Mouse (Mus musculus) right cerebral cortex, postnatal 36 days (tissue): ENCODE results near the gene Ppp1r9a.

Experiments
- DNase-seq, 2 experiments: peaks; one replicate each; pipeline ENCODE4 v3.0.0; 2022; ENCODE audit warnings: low spot score in 2 of 2, mixed read lengths in 1 of 2

Gene Ppp1r9a

GRCm38 (mm10) chr6:5190761-5191160 is 288.0 kb downstream of the Ppp1r9a start:
- no peak for DNase-seq

- DNase-seq = no peak
These were observed 291.0 kb downstream of the Ppp1r9a start, which contains the start of gene Pon1 for GRCm38 (mm10) chr6:5193693-5194092. Gene Pon1, minus strand, starts transcription at chr6:5193946.

- no peak for DNase-seq
These were observed 295.9 kb downstream of the Ppp1r9a start for GRCm38 (mm10) chr6:5198590-5198989.

DNA sequence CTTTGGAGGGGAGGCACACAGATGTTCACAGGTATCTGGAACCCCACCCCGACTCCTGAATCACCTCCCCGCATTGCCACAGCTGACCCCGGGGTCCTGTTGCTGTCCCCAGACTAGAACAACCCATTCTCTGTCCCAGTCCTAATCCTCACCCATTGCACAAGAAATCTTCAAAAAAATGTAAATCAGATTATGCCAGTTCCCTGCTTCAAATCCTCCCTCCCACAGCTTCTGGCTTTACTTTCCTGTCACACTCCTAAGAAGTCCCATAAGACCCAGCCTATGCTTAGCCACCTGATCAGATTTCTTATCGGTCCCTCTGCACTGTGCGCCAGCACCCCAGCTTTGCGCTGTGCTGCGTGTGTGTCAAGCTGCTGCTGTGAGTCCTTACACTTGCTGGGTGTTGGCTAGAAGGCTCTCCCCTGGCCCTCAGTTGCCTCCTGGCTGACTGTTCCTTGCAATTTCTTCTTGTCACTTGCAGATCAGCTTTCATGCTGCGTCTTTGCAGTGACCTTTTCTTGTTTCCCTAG is 296.7 kb downstream of the Ppp1r9a start:
- DNase-seq = no peak

DNA sequence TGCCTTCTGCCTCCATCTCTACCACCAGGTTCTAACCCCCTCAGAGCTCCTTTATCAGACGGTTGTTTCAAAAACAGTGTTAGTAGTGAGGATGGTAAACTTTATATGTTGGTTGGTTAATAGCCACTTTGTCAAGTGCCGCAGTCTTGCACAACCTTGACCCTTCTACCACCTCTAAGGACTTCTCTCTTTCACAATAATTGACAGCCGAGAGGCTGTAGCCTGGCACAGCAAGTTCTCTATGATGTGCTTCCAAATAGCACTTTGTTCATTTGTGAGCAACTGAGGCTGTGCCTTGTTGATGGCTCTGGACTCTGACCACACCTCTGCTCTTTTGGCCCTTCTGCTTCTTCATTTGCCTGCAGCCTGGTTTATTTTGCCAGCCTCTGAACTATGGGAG is 297.2 kb downstream of the Ppp1r9a start:
- no peak for DNase-seq

DNA sequence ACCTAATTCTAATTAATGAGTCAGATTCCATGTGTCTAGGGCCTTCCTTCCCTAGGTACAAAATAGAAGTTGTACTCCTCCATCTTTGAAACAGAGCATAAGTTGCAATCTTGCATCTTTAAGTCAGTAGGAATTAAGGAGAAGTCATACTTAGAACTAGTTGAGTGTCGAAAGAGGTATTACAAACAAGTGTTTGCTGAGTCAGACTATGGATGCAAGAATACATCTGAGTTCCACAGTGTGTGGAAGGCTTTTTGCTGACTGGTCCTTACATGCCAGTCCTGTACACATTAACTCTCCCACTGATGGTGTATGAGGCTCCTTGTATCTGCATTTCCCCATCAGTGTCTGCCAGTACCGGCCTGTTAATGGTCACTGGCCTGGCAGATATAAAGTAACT is 305.1 kb downstream of the Ppp1r9a start:
- DNase-seq = no peak
